Mouse (Mus musculus) myocyte (in vitro differentiated cells): ENCODE measurements around the gene Gzmd.

Experiments used
- E2F4 ChIP-seq: IDR thresholded peaks from one replicate; pipeline ENCODE4 v1.6.1; 2011; ENCODE audit warnings: mild to moderate bottlenecking, control low read depth, moderate library complexity; ENCODE audit not compliant: insufficient read depth
- POLR2A ChIP-seq: IDR thresholded peaks from one replicate; pipeline ENCODE4 v1.6.1; 2011; ENCODE audit warnings: low read depth, mild to moderate bottlenecking, control low read depth, moderate library complexity; ENCODE audit not compliant: insufficient read length
- POLR2AphosphoS2 ChIP-seq: IDR thresholded peaks from one replicate; pipeline ENCODE4 v1.6.1; 2011; ENCODE audit warnings: low read depth, control low read depth; ENCODE audit not compliant: insufficient read length
- USF1 ChIP-seq: IDR thresholded peaks from one replicate; pipeline ENCODE4 v1.6.1; 2011; ENCODE audit warnings: low read depth, mild to moderate bottlenecking, control low read depth, moderate library complexity

GRCm38 (mm10) chr14:56172744-56173143 lies 40.3 kb upstream of the Gzmd start:
- TF ChIP-seq E2F4 (no peak), POLR2AphosphoS2 (no peak), POLR2A (no peak), USF1 (no peak)
